Mouse (Mus musculus) liver, postnatal 0 days (tissue): Measurements from ENCODE around the gene Cdyl2. TPM values are rescaled to one million over a fixed set of nuclear protein-coding genes. Genes with fewer than 3 reads are reported as not detected.

ENCODE experiments used
- ATAC-seq: fragments of 200-750 bp; cut with Nextera tagmentation; 2 replicates; pipeline ENCODE4 v1.8.0; 2017; ENCODE audit warnings: mild to moderate bottlenecking, moderate library complexity
- DNase-seq: peaks from one replicate; pipeline ENCODE4 v3.0.0-alpha.2; 2016
- H3K27ac ChIP-seq: fragments of 300-500 bp; sonication (generic); 2 replicates; pipeline ENCODE4 v1.5.1; 2014; ENCODE audit warnings: antibody characterized with exemption, moderate library complexity, mild to moderate bottlenecking, low read depth
- H3K27me3 ChIP-seq: fragments of 300-500 bp; sonication (generic); 2 replicates; pipeline ENCODE4 v1.6.1; 2014; ENCODE audit warnings: low read length, control low read depth, mixed read lengths; ENCODE audit not compliant: insufficient read depth
- H3K36me3 ChIP-seq: fragments of 300-500 bp; sonication (generic); replicated peaks from 2 replicates; pipeline ENCODE4 v1.6.1; 2014; ENCODE audit warnings: mild to moderate bottlenecking, control low read depth, low read length, moderate library complexity, mixed read lengths; ENCODE audit not compliant: insufficient read depth
- H3K4me1 ChIP-seq: fragments of 300-500 bp; sonication (generic); 2 replicates; pipeline ENCODE4 v1.6.1; 2014; ENCODE audit warnings: antibody characterized with exemption, mild to moderate bottlenecking, control low read depth; ENCODE audit not compliant: insufficient read depth
- H3K4me2 ChIP-seq: fragments of 300-500 bp; sonication (generic); 2 replicates; pipeline ENCODE4 v1.6.1; 2014; ENCODE audit warnings: low read depth, mild to moderate bottlenecking, low read length, moderate library complexity, mixed read lengths
- H3K4me3 ChIP-seq: fragments of 300-500 bp; sonication (generic); 2 replicates; pipeline ENCODE4 v1.5.1; 2014; ENCODE audit warnings: low read depth, low read length
- H3K9ac ChIP-seq: fragments of 300-500 bp; sonication (generic); replicated peaks from 2 replicates; pipeline ENCODE4 v1.6.1; 2014; ENCODE audit warnings: mild to moderate bottlenecking, moderate library complexity
- H3K9me3 ChIP-seq: fragments of 300-500 bp; sonication (generic); 2 replicates; pipeline ENCODE4 v1.6.1; 2016; ENCODE audit warnings: mild to moderate bottlenecking, control low read depth, low read length, mixed read lengths
- CTCF ChIP-seq: sonication (generic); IDR thresholded peaks from 2 replicates; pipeline ENCODE4 v1.5.1; 2016; ENCODE audit warnings: antibody characterized with exemption, low read depth
- EP300 ChIP-seq: IDR thresholded peaks from 2 replicates; pipeline ENCODE4 v1.6.1; 2016; ENCODE audit warnings: antibody characterized with exemption, low read depth, mild to moderate bottlenecking
- WGBS: fragments of 180-500 bp; shearing (Covaris S2); extraction: QIAGEN DNeasy Blood & Tissue Kit; methylation state at CpG from one replicate; pipeline ENCODE4 v1.1.7; 2014; ENCODE audit not compliant: insufficient replicate concordance; 5-methylcytosine and 5-hydroxymethylcytosine counted together
- polyA plus RNA-seq: library from polyadenylated mRNA; unstranded; fragments of >200 nt; fragmentation: Nextera tagmentation; extraction: Ambion mirVana; gene quantifications from 2 replicates; pipeline ENCODE4 v1.2.1, GENCODE M21; 2015

Cdyl2 gene
- polyA plus RNA-seq, 1 experiment from 2014 or later = 2.3 TPM

DNA sequence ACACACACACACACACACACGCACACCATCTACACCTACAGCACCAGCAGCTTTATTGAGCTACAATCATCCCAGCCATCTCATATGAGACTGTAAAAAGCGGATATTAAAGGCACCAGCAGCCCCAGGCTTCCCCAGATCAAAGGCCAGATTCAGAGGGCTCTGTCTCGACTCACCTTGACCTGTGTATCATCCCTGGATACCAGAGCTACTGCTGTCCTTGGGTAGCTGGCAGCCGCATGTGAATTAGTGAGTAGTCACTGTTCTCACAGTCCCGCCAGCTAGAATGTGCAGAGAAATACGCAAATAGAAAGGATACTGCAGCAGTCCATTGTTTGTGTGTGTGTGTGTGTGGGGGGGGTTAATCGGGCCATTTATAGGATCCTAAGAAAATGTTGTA is 204.1 kb downstream of the Cdyl2 start:
- TF ChIP-seq CTCF (no peak), EP300 (no peak)
- no peaks in the 10 kb centered on the region for H3K4me1 ChIP-seq
- H3K27me3 ChIP-seq = no peaks in the 10 kb centered on the region

DNA sequence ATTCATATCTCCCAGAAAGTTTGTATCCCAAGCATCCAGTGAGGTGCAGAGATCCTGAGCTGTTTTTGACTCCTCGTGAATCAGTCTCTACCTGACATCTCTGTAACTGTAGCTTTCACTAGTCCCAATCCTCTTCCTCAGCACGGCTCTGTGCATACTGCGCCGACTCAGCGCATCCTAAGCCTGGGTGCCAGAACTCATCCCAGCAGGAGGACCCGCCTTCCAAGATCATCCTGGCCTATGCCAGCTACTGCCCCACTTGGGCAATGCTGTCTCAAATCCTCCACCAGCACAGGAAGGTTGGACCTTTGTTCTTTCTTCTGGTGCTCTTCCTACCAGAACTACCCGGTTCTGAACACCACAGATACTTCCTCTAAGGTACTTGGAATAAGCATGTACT is 207.9 kb downstream of the Cdyl2 start:
- H3K4me1 ChIP-seq = no peaks in the 10 kb centered on the region
- WGBS = 77% methylated on average over 7 of the region's 7 CpGs
- H3K9me3 ChIP-seq = no peaks in the 10 kb centered on the region
- no peak overlapping the region for H3K27ac ChIP-seq
- TF ChIP-seq CTCF = no peak
- no peak for TF ChIP-seq EP300
- H3K4me2 ChIP-seq = no peak overlapping the region
- ATAC-seq (no peak), DNase-seq (no peak)
- H3K36me3 ChIP-seq = no peaks in the 10 kb centered on the region
- no peak overlapping the region for H3K9ac ChIP-seq
- no peak overlapping the region for H3K4me3 ChIP-seq
- no peaks in the 10 kb centered on the region for H3K27me3 ChIP-seq

More for the DNA sequence above, 204.1 kb downstream of the Cdyl2 start:
- peaks cover 2% of the 10 kb centered on the region; the same call in 1 of the 2 replicates for H3K9me3 ChIP-seq
- H3K4me2 ChIP-seq = no peak overlapping the region
- no peak for ATAC-seq
- no peak overlapping the region for H3K4me3 ChIP-seq
- H3K9ac ChIP-seq = no peak overlapping the region
- 62% methylated on average over 7 of the region's 7 CpGs for WGBS
- no peak overlapping the region for H3K27ac ChIP-seq
- DNase-seq = no peak
- no peaks in the 10 kb centered on the region for H3K36me3 ChIP-seq

Other genes with a start within 250 kb of the Cdyl2 start
- gene Dynlrb2, start 228.0 kb downstream of the Cdyl2 start, polyA plus RNA-seq = not detected in 2 replicates
- gene Cmc2, start 188.5 kb upstream of the Cdyl2 start, polyA plus RNA-seq = 47.3 and 51.9 TPM in 2 replicates
- gene Cenpn, start 188.7 kb upstream of the Cdyl2 start, polyA plus RNA-seq = 10.6 and 11.8 TPM in 2 replicates
- gene Atmin, start 210.4 kb upstream of the Cdyl2 start, polyA plus RNA-seq = 2.9 and 3.1 TPM in 2 replicates
- gene 1700030J22Rik, start 246.0 kb upstream of the Cdyl2 start, polyA plus RNA-seq = 0.33 TPM in 2 replicates